Mouse (Mus musculus) kidney, postnatal 36 days (tissue): ENCODE data around the gene Tgm1.

Experiments
- DNase-seq, 2 experiments: peaks; one replicate each; pipeline ENCODE4 v3.0.0; 2021 to 2022; ENCODE audit warnings: mixed read lengths in 2 of 2

Tgm1 gene

DNA sequence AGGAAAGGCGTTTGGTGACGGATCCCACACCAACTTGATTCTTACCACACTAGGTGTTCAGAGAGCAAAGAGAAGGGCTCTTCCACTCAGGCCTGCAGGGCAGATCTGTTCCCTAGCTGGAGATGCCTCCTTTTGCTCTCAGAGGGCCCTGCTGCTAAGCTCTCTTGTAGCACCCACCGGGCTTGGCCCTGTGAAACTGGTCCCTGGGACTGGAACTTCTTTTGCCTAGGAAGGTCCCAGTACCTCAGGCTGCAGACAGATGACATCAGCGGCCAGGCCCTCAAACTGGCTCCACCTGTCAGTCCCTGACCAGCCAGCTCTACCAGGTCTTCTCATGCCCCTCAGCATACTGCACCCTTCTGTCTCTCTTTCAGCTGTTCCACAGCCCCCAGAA is at the start of gene Tgm1:
Tgm1 (minus strand) TSS at position 198 of the 394 bp plus-strand sequence.
- no peak for DNase-seq

DNA sequence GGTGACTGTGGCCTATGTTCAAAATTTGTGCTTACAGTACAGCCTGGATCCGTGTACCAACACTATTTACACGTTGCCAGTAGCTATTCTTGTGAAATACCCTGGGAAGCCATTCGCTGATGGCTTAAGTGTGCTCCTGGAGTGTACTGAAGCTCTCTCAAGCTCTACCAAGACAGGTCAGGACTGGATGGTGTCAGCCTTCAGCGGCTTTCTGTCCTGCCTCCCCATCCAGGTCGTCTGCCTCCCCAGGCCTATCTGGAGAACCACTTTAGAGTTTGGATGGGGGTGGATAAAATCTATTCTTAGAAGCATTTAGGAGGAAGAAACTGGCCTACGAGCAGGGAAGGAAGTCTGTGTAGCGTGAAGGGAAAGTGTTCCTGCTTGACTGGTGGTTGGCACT is 49.4 kb upstream of the Tgm1 start:
- no peak for DNase-seq

GRCm38 (mm10) chr14:55762001-55762821 is 48.5 kb upstream of the Tgm1 start:
- peak; percentile 39 to 71 for DNase-seq

DNA sequence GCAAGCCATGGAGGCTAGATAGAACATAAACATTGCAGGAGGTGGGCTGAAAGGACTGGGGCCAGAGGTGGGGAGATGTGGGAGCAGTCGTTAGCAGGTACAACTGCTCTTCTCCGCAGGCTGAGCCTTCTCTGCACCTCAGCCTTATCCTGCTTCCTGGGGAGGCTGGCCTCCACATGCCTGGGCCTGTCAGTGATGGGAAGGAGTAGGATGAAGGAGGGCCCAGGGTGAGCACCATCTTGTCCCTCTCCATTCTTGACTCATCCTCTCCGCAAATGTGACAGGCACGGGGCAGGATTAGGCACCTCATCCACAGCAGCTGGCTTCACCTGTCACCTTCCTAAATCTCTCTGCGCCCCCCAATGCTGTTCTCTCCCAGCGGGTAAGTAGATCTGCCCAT is 47.4 kb upstream of the Tgm1 start, which contains the start of gene Ltb4r2:
Ltb4r2 (plus strand) TSS at position 266 of the 400 bp plus-strand sequence.
- no peak for DNase-seq

GRCm38 (mm10) chr14:55760156-55760555 is 46.4 kb upstream of the Tgm1 start:
- DNase-seq, result peak; percentile 90 to 95

- peak; percentile 77 to 88 for DNase-seq
Measured at GRCm38 (mm10) chr14:55758363-55758784, 44.6 kb upstream of the Tgm1 start, which contains the start of gene Cideb. TSS of gene Cideb (minus strand) at chr14:55758458.

- DNase-seq, result no peak
Measured at GRCm38 (mm10) chr14:55757566-55757965, 43.8 kb upstream of the Tgm1 start.

DNA sequence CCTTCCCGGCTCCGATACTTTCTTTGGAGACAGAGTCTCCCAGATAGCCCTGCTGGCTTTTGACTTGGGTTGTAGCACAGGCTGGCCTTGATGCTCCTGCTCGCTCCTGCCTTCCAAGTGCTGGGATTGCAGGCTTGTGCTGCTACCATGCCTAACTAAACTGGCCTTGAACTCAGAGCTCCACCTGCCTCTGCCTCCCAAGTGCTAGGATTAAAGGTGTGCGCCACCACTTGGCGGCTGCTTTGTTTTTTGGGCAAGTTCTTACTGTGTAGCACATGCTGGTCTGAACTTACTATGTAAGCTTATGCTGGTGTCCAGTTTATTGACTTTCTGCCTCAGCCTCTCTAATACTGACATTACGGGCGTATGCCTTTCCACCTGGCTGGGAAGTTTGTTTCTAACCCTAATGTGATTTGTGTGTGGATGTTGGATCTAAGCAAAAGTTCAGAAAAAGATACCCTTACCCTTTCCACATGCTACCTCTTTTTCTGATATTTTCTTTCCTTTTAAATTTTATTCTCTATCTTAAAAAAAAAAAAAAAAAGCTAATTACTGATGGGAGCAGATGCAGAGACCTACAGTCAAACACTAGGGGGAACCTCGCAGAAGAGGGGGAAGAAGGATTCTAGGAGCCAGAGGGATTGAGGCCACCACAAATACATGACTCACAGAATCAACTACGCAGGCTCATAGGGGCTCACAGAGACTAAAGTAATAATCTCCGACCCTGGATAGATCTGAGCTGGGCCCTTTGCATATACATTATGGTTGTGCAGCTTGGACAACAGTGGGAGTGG is 33.5 kb upstream of the Tgm1 start:
- DNase-seq, result no peak

- no peak for DNase-seq
Measured at GRCm38 (mm10) chr14:55745861-55746237, 32.1 kb upstream of the Tgm1 start.

DNA sequence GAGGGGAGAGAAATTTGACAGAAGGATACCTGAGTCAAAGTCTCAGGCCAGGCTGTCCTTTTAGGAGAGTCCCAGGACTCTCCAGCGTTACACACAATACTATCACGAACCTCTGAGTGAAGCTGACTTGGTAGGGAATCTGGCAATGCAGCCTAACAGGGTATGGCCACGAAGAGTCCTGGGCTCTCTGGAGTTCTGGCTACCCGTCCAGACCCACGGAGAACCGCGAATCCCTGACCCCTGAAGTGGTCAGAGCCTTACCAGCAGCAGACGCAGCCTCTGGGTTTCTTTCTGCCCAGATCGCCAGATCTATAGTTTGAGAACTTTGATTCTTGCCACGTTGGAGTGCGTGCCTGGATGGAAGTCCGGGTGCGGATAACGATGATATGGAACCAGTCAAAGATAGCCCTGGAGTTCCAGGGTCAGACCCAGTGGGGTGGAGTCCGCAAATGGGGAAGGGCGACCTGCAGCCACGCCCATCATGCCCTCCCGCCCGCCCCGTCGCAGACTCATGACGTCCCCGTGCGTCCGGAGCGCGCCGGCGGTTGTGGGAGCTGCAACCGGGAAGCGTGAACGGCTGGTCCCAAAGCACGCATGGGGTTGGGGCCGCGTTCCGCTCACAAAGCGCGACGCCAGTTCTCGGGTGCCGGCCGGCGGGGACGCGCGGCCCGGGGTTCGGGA is 31.6 kb upstream of the Tgm1 start, which contains the start of the genes Dhrs1 and Nop9:
Dhrs1 (minus strand) TSS at position 511 of the 681 bp plus-strand sequence.
Nop9 (plus strand) TSS at position 514 of the 681 bp plus-strand sequence.
- DNase-seq, result peak; percentile 90 to 93

- DNase-seq, result peak; percentile 87 to 94
Measured at GRCm38 (mm10) chr14:55743711-55744110, 30.0 kb upstream of the Tgm1 start.

DNA sequence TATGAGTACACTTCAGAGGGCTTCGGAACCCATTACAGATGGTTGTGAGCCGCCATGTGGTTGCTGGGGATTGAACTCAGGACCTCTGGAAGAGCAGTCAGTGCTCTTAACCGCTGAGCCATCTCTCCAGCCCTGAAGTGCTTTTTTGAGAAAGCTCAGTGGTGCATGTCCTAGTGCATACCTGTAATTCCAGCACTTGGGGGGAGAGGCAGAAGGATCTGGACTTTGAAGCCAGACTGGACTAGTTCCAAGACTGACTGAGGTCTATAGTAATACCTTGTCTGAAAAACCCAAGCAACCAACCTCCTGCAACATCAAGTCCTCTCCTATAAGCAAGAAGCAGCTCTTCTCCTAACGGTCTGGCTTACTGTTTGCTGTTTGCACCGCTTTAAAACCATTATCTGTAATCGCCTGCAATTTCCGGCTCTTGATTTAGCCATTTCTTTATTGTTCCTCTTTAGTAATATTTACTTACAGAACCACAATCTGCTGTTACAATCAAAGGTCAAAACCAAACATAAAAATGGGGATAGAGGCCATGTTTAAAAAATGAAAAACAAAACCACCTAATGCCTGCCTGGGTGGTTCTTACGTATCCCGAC is 23.5 kb upstream of the Tgm1 start:
- peak; percentile 64 to 85 for DNase-seq

- no peak for DNase-seq
Measured at GRCm38 (mm10) chr14:55735758-55736157, 22.0 kb upstream of the Tgm1 start.

DNA sequence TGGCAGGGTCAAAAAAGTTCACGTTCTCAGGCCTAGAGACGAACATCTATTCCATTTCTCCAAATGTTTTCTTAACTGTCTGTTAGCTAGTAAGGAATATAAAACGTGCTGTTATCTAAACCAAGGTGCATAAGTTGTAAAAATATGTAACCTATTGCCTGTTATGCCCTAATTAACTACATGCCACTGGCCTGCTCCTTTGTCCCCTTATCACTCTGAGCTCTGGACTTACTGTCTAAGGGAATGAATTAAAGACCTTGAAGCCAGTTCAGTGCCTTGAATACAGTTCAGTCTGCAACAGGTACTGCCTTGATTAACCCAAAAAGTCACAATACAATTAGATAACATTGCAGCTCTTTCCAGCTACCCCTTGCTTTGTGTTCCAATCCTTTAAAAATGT is 21.6 kb upstream of the Tgm1 start:
- DNase-seq, result no peak

DNA sequence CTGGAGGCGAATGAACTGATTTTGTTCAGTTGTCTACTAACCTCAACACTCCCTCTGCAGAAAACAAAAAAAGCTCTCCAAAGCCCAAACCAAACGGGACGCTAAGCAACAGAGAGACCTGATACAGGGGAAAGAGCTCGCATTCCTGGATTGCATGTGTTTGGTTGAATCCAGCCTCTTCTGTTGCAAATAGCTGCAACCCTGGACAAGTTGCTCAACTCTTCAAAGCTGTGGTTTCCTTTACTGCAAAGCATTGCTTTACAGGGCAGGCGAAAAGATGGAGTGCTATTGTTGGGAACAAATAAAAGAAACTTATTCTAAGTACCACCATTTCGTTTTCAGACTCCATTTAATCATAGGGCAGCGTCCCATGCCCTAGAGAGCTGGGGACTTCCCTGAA is 21.1 kb upstream of the Tgm1 start:
- no peak for DNase-seq

GRCm38 (mm10) chr14:55733889-55734288 is 20.2 kb upstream of the Tgm1 start:
- no peak for DNase-seq

DNA sequence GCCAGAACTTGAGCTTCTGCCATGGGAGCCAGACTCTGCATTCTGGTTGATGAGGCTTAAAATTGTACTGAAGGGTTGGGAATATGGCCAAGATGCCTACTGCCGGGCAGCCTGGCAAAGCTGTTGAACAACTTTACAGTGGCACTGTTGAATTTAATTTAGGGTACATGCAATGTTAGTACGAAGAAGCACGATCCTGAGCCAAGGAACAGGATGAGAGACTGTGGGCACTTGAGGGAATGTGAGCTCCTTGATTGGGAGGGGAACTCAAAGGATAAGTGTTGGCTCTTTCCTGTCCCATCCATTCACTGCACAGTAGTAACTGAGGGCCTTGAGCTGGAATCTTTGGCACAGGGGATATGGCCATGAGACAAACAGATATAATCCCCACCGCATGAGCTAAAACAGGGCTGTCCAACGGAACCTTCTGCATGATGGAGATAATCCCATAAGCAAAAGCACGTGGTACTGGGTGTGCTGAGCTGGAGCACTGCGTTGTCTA is 16.9 kb upstream of the Tgm1 start:
- no peak for DNase-seq

DNA sequence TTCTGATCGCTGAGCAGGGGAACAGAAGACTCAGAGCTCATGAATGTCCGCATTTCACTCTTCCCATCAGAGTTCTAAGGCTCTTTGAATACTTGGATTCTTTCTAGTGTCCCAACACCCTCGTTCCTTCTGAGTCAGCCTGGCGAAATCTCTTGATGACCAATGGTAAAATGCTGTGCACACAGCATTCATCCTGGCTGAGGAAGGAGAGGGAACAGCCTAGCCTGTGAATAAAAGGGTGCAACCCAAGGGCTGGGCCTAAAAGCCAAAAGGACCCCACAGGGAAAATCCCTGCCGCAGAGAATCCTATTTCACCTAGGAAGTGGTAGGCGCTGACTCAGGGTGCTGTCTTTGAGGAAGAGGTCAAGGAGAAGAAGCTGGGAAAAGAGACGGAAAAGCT is 16.4 kb upstream of the Tgm1 start:
- no peak for DNase-seq

GRCm38 (mm10) chr14:55727889-55728685 is 14.4 kb upstream of the Tgm1 start:
- DNase-seq, result no peak

DNA sequence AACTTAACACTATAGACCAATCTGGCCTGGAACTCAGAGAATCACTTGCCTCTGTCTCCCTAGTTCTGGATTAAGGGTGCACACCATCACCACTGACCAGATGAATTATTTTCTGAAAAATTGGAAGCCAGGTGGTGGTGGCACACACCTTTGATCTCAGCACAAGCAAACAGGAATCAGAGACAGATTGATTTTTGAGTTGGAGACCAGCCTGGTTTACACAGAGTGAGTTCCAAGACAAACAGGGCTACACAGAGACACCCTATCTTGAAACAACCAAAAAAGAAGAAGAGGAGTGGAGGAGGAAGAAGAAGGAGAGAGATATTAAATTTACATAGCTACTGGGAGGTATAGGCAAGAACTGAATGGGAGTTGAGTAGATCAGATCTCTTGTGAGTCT is 12.5 kb upstream of the Tgm1 start:
- no peak for DNase-seq

DNA sequence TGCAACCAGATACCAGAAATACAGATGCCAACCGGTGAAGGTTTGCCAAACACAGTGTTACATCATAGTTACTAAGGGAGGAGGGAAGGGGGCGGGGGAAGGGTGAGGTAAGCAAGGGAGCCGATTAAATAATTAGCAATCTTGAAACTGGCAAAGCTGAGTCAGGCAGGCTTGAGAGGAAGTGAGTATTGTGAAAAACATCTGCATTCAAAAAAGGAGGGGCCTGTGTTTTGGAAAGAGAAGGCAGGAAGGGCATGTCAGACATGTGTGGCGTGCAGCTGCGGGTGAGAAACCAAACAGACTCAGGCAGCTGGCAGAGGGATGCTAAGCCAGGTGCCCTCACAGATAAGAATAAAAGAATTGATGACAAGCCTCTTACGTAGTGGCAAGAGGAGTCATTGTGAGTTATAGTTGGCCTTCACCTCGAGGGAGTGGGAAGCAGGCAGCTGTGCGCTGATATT is 10.7 kb upstream of the Tgm1 start:
- DNase-seq, result peak; percentile 68 to 73
